In genomic region chr6:122821822-122822221, GRCm38 (mm10) we compare ENCODE assay signal across 8 mouse cellular contexts. TPM values are rescaled to one million over a fixed set of nuclear protein-coding genes. Genes with fewer than 3 reads are reported as not detected.
DNase-seq lines count a peak whose midpoint lies in the region; ATAC-seq lines count a peak whose summit lies in the region.

No protein-coding gene starts in this region.

- ATAC-seq in kidney, embryonic 14.5 days (ENCODE audit: low FRiP score, low TSS enrichment) = no peak
- ATAC-seq in embryonic facial prominence, embryonic 13.5 days (ENCODE audit: insufficient number of reproducible peaks, insufficient read depth, low FRiP score, low TSS enrichment, low read depth) = no peak
- ATAC-seq in hindbrain, embryonic 16.5 days = no peak
- ATAC-seq in midbrain, embryonic 15.5 days (replicated peaks) = no peak

- DNase-seq in kidney, postnatal 25 days = no peak
- DNase-seq in thymus, postnatal 36 days = no peak
- DNase-seq in T-cell, adult 2 months (ENCODE audit: low spot score) = no peak
- no peak for DNase-seq in retina, embryonic 14.5 days (ENCODE audit: low spot score)

- H3K4me2 ChIP-seq in kidney, embryonic 14.5 days (replicated peaks; ENCODE audit: low read depth, low read length) = peak overlapping the region; percentile 66
- peak overlapping the region; percentile 80 for H3K4me2 ChIP-seq in embryonic facial prominence, embryonic 13.5 days
- peak overlapping the region; percentile 65 for H3K4me2 ChIP-seq in hindbrain, embryonic 16.5 days (ENCODE audit: low read length)
- peak overlapping the region; percentile 85 for H3K4me2 ChIP-seq in midbrain, embryonic 15.5 days

- H3K27ac ChIP-seq in kidney, embryonic 14.5 days (ENCODE audit: low read depth, low read length) = no peak overlapping the region
- H3K27ac ChIP-seq in embryonic facial prominence, embryonic 13.5 days = no peak overlapping the region
- H3K27ac ChIP-seq in hindbrain, embryonic 16.5 days (ENCODE audit: low read depth, low read length) = no peak overlapping the region
- H3K27ac ChIP-seq in midbrain, embryonic 15.5 days = no peak overlapping the region

- peaks cover 32% of the 10 kb centered on the region for H3K4me1 ChIP-seq in kidney, embryonic 14.5 days (ENCODE audit: control insufficient read depth, insufficient read depth, low read length)
- peaks cover 44% of the 10 kb centered on the region for H3K4me1 ChIP-seq in embryonic facial prominence, embryonic 13.5 days
- peaks cover 35% of the 10 kb centered on the region for H3K4me1 ChIP-seq in hindbrain, embryonic 16.5 days (ENCODE audit: control insufficient read depth, insufficient read depth, low read depth, low read length)
- H3K4me1 ChIP-seq in midbrain, embryonic 15.5 days = peaks cover 44% of the 10 kb centered on the region

- no peaks in the 10 kb centered on the region for H3K27me3 ChIP-seq in kidney, embryonic 14.5 days (ENCODE audit: control insufficient read depth, insufficient read depth, low read length)
- no peaks in the 10 kb centered on the region for H3K27me3 ChIP-seq in embryonic facial prominence, embryonic 13.5 days
- no peaks in the 10 kb centered on the region for H3K27me3 ChIP-seq in hindbrain, embryonic 16.5 days (replicated peaks; ENCODE audit: control insufficient read depth, insufficient read depth, low read length)
- H3K27me3 ChIP-seq in midbrain, embryonic 15.5 days (replicated peaks) = no peaks in the 10 kb centered on the region

- 68% methylated on average over 9 of the region's 9 CpGs for WGBS in kidney, embryonic 14.5 days
- WGBS in embryonic facial prominence, embryonic 13.5 days = 71% methylated on average over 9 of the region's 9 CpGs
- 81% methylated on average over 9 of the region's 9 CpGs for WGBS in hindbrain, embryonic 16.5 days
- WGBS in midbrain, embryonic 15.5 days = 82% methylated on average over 9 of the region's 9 CpGs

- H3K9ac ChIP-seq in kidney, embryonic 14.5 days (ENCODE audit: low read depth, low read length) = no peak overlapping the region
- peak overlapping the region; percentile 98; the same call in 1 of the 2 replicates for H3K9ac ChIP-seq in embryonic facial prominence, embryonic 13.5 days
- no peak overlapping the region for H3K9ac ChIP-seq in hindbrain, embryonic 16.5 days (ENCODE audit: low read depth, low read length)
- H3K9ac ChIP-seq in midbrain, embryonic 15.5 days = no peak overlapping the region

- no peaks in the 10 kb centered on the region for H3K9me3 ChIP-seq in kidney, embryonic 14.5 days (ENCODE audit: control insufficient read depth, low read length)
- no peaks in the 10 kb centered on the region for H3K9me3 ChIP-seq in embryonic facial prominence, embryonic 13.5 days
- no peaks in the 10 kb centered on the region for H3K9me3 ChIP-seq in hindbrain, embryonic 16.5 days (ENCODE audit: control insufficient read depth, low read length)
- no peaks in the 10 kb centered on the region for H3K9me3 ChIP-seq in midbrain, embryonic 15.5 days

- peak overlapping the region; percentile 89; the same call in 1 of the 2 replicates for H3K4me3 ChIP-seq in kidney, embryonic 14.5 days (ENCODE audit: low read length)
- H3K4me3 ChIP-seq in embryonic facial prominence, embryonic 13.5 days = peak overlapping the region; percentile 96; the same call in 1 of the 2 replicates
- H3K4me3 ChIP-seq in hindbrain, embryonic 16.5 days (ENCODE audit: low read length) = 0 out of 2 replicates have a peak overlapping the region, but pooled peaks have one; percentile 95
- no peak overlapping the region for H3K4me3 ChIP-seq in midbrain, embryonic 15.5 days

- no peaks in the 10 kb centered on the region for H3K36me3 ChIP-seq in kidney, embryonic 14.5 days (ENCODE audit: control insufficient read depth, insufficient read depth, low read length)
- H3K36me3 ChIP-seq in embryonic facial prominence, embryonic 13.5 days = no peaks in the 10 kb centered on the region
- H3K36me3 ChIP-seq in hindbrain, embryonic 16.5 days (ENCODE audit: control insufficient read depth, insufficient read depth, low read length) = no peaks in the 10 kb centered on the region
- H3K36me3 ChIP-seq in midbrain, embryonic 15.5 days (replicated peaks) = no peaks in the 10 kb centered on the region

RNA-seq across cellular contexts. Expression of gene Foxj2, which starts 2.1 kb away (rescaled TPM):
- polyA plus RNA-seq in kidney, embryonic 14.5 days (2014; fragmentation: Nextera tagmentation; extraction: Ambion mirVana) = 4.1 and 7.8 TPM in 2 replicates
- polyA plus RNA-seq in embryonic facial prominence, embryonic 13.5 days (2015; fragmentation: Nextera tagmentation; extraction: Ambion mirVana) = 6.2 and 6.8 TPM in 2 replicates
- 6.7 and 8.3 TPM in 2 replicates for polyA plus RNA-seq in hindbrain, embryonic 16.5 days (2015; fragmentation: Nextera tagmentation; extraction: Ambion mirVana)
- polyA plus RNA-seq in midbrain, embryonic 15.5 days (2015; fragmentation: Nextera tagmentation; extraction: Ambion mirVana) = 8.3 and 9.1 TPM in 2 replicates

RNA-seq across cellular contexts. Expression of gene Slc2a3, which starts 20.4 kb away (rescaled TPM):
- polyA plus RNA-seq in kidney, embryonic 14.5 days (2014; fragmentation: Nextera tagmentation; extraction: Ambion mirVana) = 2.9 and 5.8 TPM in 2 replicates
- 37.0 and 38.4 TPM in 2 replicates for polyA plus RNA-seq in embryonic facial prominence, embryonic 13.5 days (2015; fragmentation: Nextera tagmentation; extraction: Ambion mirVana)
- 57.0 and 57.4 TPM in 2 replicates for polyA plus RNA-seq in hindbrain, embryonic 16.5 days (2015; fragmentation: Nextera tagmentation; extraction: Ambion mirVana)
- polyA plus RNA-seq in midbrain, embryonic 15.5 days (2015; fragmentation: Nextera tagmentation; extraction: Ambion mirVana) = 34.6 and 36.8 TPM in 2 replicates

RNA-seq across cellular contexts. Expression of gene C3ar1, which starts 34.1 kb away (rescaled TPM):
- 1.0 and 1.7 TPM in 2 replicates for polyA plus RNA-seq in kidney, embryonic 14.5 days (2014; fragmentation: Nextera tagmentation; extraction: Ambion mirVana)
- 2.3 and 3.2 TPM in 2 replicates for polyA plus RNA-seq in embryonic facial prominence, embryonic 13.5 days (2015; fragmentation: Nextera tagmentation; extraction: Ambion mirVana)
- polyA plus RNA-seq in hindbrain, embryonic 16.5 days (2015; fragmentation: Nextera tagmentation; extraction: Ambion mirVana) = 1.2 and 2.2 TPM in 2 replicates
- polyA plus RNA-seq in midbrain, embryonic 15.5 days (2015; fragmentation: Nextera tagmentation; extraction: Ambion mirVana) = 1.4 and 1.6 TPM in 2 replicates

RNA-seq across cellular contexts. Expression of gene Necap1, which starts 52.5 kb away (rescaled TPM):
- polyA plus RNA-seq in kidney, embryonic 14.5 days (2014; fragmentation: Nextera tagmentation; extraction: Ambion mirVana) = 37.4 and 56.3 TPM in 2 replicates
- polyA plus RNA-seq in embryonic facial prominence, embryonic 13.5 days (2015; fragmentation: Nextera tagmentation; extraction: Ambion mirVana) = 57.0 and 65.2 TPM in 2 replicates
- 169 and 177 TPM in 2 replicates for polyA plus RNA-seq in hindbrain, embryonic 16.5 days (2015; fragmentation: Nextera tagmentation; extraction: Ambion mirVana)
- 134 and 146 TPM in 2 replicates for polyA plus RNA-seq in midbrain, embryonic 15.5 days (2015; fragmentation: Nextera tagmentation; extraction: Ambion mirVana)
